Mouse (Mus musculus) heart, postnatal 4 days (tissue): ENCODE measurements around the gene Eefsec. TPM values are rescaled to one million over a fixed set of nuclear protein-coding genes. Genes with fewer than 3 reads are reported as not detected.

Source experiments
- total RNA-seq, 2 experiments: library from RNA; stranded (reverse); gene quantifications; 2 replicates each; pipeline ENCODE4 v1.2.3; 2021

The Eefsec gene
- total RNA-seq, 2 experiments from 2014 or later, result 13.2 to 16.8 TPM

Other genes with a start within 250 kb of the Eefsec start
- not detected for gene Dnajb8, start 224.3 kb downstream of the Eefsec start, total RNA-seq
- gene Ruvbl1, start 18.9 kb upstream of the Eefsec start, total RNA-seq, result 10 to 100 TPM; 24.5 to 24.7 TPM
- 100 to 1,000 TPM; 116 to 121 TPM for gene Sec61a1, start 72.4 kb upstream of the Eefsec start, total RNA-seq
- 10 to 100 TPM; 20.1 to 25.7 TPM for gene Kbtbd12, start 191.4 kb upstream of the Eefsec start, total RNA-seq